Mouse (Mus musculus): ENCODE results near the gene Pklr. TPM values are rescaled to one million over a fixed set of nuclear protein-coding genes. Genes with fewer than 3 reads are reported as not detected.

Gene Pklr
- total RNA-seq (2014; rRNA removed) (0.47 TPM in 1 of 2 replicates, not detected in the other), polyA plus RNA-seq (2015; fragmentation: Nextera tagmentation; extraction: Ambion mirVana) (0.05 and 0.10 TPM in 2 replicates)

DNA sequence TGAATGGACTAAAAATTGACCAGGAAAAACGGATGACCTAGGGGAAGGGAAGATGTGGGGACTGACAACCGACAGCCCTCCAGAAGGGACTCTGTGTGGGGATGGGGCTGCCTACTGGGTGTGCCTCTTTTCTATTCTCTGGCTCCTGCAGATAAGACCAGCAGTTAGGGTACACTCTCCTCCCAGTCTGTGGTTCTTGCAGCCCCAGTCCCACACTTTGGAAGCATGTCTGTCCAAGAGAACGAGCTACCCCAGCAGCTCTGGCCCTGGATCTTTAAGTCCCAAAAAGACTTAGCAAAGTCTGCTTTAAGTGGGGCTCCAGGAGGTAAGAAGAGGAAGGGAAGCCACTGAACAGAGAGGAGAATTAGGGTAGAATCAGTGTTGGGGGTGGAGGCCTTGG, at the start of gene Pklr:
Gene Pklr (plus strand): TSS at position 185 of the 400 bp plus-strand sequence.
- no peaks in the 10 kb centered on the region for H3K27me3 ChIP-seq (ENCODE audit: insufficient read depth, low read length)
- H3K9me3 ChIP-seq (ENCODE audit: low read length): no peaks in the 10 kb centered on the region
- no peak within 1 kb of the TSS for H3K4me3 ChIP-seq (ENCODE audit: low read depth, low read length)
- H3K4me2 ChIP-seq (ENCODE audit: low read depth, low read length, poor library complexity, severe bottlenecking): no peak within 1 kb of the TSS
- DNase-seq (ENCODE audit: low spot score) (no peak), ATAC-seq (ENCODE audit: low FRiP score) (no peak)
- WGBS: 58% methylated on average over 3 of the region's 3 CpGs
- H3K27ac ChIP-seq (ENCODE audit: low read depth, low read length): no peak within 1 kb of the TSS
- 0 out of 2 replicates have a peak, but pooled peaks cover 2% of the 10 kb centered on the region for H3K4me1 ChIP-seq (ENCODE audit: insufficient read depth, low read length)
- no peak within 1 kb of the TSS for H3K9ac ChIP-seq (replicated peaks; ENCODE audit: low read length, poor library complexity, severe bottlenecking)
- H3K36me3 ChIP-seq (ENCODE audit: insufficient read depth, low read length): no peaks in the 10 kb centered on the region
- no peak for TF ChIP-seq CTCF (IDR thresholded peaks at IDR 0.05)

DNA sequence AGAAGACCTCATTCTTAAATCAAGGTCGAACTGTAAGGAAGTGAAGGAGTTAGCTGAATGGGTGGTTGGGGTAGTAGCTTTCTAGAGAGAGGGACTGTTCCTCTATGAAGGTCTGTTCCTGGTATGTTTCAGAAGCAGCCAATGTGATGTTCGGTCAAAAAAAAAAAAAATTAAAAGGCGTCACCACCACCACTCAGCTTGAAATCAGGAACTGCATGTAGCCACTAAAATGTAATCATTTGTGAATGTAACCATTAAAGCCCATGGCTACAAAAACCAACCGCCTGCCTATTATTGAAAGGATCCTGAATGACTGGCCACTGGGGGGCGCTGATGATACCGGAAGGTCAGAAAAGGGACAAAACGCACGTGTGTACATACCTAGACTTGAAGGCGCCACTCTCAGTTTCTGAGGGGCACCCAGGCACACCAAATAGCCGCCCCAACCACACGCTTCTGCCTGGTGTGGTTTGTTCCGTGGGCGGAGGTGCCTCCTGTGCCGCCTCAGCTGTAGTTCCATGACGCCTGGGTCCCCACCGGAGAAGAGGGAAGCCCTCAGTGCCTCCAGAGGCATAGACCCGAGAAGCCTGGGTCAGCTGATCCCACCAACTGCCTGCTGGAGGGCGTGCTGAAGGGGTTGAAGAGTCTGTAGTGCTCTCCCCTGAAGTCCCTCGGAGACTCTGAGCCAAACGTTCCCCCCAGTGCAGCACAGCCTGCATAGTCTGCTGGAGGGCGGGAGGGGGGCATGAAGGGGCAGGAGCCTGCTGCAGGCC, 48.4 kb upstream of the Pklr start:
- H3K9me3 ChIP-seq (ENCODE audit: low read length): no peaks in the 10 kb centered on the region
- H3K4me2 ChIP-seq (ENCODE audit: low read depth, low read length, poor library complexity, severe bottlenecking): no peak overlapping the region
- H3K9ac ChIP-seq (replicated peaks; ENCODE audit: low read length, poor library complexity, severe bottlenecking): no peak overlapping the region
- TF ChIP-seq CTCF (IDR thresholded peaks at IDR 0.05): peak; percentile 81
- peaks cover 9% of the 10 kb centered on the region; the same call in 1 of the 2 replicates for H3K4me1 ChIP-seq (ENCODE audit: insufficient read depth, low read length)
- H3K4me3 ChIP-seq (ENCODE audit: low read depth, low read length): no peak overlapping the region
- peak; percentile 85 for DNase-seq (ENCODE audit: low spot score)
- H3K36me3 ChIP-seq (ENCODE audit: insufficient read depth, low read length): peaks cover 37% of the 10 kb centered on the region
- no peak for ATAC-seq (ENCODE audit: low FRiP score)
- 29% methylated on average over 21 of the region's 21 CpGs for WGBS
- no peaks in the 10 kb centered on the region for H3K27me3 ChIP-seq (ENCODE audit: insufficient read depth, low read length)
- H3K27ac ChIP-seq (ENCODE audit: low read depth, low read length): no peak overlapping the region

DNA sequence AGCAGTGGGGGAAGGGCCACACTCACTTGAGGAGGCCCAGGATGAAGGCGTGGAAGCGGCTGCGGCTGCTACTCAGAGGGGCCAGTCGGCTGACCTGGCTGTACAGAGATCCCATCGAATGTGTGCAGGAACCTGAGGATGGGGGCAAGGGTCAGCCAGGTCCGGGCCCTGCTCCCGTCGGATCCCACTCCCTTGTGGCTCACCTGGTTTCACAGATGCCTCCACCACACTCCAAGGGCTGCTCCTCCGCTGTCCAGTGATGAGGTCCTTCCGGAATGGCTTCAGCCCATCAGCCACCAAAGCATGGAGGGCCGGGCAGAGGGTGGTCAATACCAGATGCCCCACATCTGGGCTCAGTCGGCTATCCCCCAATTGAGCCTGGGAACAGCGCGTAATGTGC, 47.0 kb upstream of the Pklr start:
- H3K9me3 ChIP-seq (ENCODE audit: low read length): no peaks in the 10 kb centered on the region
- H3K4me3 ChIP-seq (ENCODE audit: low read depth, low read length): peak overlapping the region; percentile 74; the same call in 1 of the 2 replicates
- peaks cover 9% of the 10 kb centered on the region; the same call in 1 of the 2 replicates for H3K4me1 ChIP-seq (ENCODE audit: insufficient read depth, low read length)
- H3K4me2 ChIP-seq (ENCODE audit: low read depth, low read length, poor library complexity, severe bottlenecking): peak overlapping the region; percentile 98; the same call in 1 of the 2 replicates
- H3K27ac ChIP-seq (ENCODE audit: low read depth, low read length): no peak overlapping the region
- no peak for TF ChIP-seq CTCF (IDR thresholded peaks at IDR 0.05)
- 71% methylated on average over 14 of the region's 14 CpGs for WGBS
- ATAC-seq (ENCODE audit: low FRiP score): no peak
- no peaks in the 10 kb centered on the region for H3K27me3 ChIP-seq (ENCODE audit: insufficient read depth, low read length)
- H3K36me3 ChIP-seq (ENCODE audit: insufficient read depth, low read length): peaks cover 34% of the 10 kb centered on the region
- H3K9ac ChIP-seq (replicated peaks; ENCODE audit: low read length, poor library complexity, severe bottlenecking): no peak overlapping the region
- DNase-seq (ENCODE audit: low spot score): no peak

DNA sequence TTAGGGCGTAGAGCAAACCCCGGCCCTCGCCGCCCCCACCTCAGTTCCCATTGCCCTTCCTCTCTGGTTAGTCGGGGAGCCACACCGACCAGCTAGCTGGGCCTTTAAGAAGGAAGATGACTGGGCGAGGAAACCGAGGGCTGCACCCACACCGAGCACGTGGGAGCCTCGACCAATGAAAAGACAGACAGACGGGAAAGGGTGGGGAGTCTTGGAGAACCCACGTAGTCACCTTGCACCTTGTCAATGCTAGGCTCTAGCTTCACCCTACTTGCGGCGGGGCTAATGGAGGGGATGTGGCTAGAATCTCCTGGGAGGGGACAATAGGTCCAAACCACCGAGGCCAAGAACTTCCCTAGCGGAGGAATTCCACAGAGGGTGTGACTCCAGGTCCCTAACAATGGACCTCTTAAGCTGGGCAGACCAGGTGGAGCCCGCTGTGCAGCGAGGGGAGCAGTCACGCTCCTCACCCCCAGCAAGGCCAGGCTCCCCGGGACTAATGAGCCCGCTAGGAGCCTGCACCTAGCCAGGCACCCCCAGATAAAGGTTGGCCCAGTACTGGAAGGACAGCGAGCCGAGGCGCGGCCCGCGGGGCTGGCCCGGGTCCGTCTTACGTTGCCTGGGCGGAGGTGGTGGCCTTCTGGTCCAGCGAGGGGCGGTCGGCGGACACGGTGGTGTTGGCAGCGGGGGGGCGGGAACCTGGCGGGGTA, 45.9 kb upstream of the Pklr start:
- Histone ChIP-seq H3K27me3 (ENCODE audit: insufficient read depth, low read length) (no peaks in the 10 kb centered on the region), H3K4me2 (ENCODE audit: low read depth, low read length, poor library complexity, severe bottlenecking) (peak overlapping the region; percentile 98), H3K9ac (replicated peaks; ENCODE audit: low read length, poor library complexity, severe bottlenecking) (peak overlapping the region; percentile 84), H3K4me3 (ENCODE audit: low read depth, low read length) (peak overlapping the region; percentile 74), H3K9me3 (ENCODE audit: low read length) (no peaks in the 10 kb centered on the region), H3K27ac (ENCODE audit: low read depth, low read length) (peak overlapping the region; percentile 57), H3K36me3 (ENCODE audit: insufficient read depth, low read length) (peaks cover 31% of the 10 kb centered on the region), H3K4me1 (ENCODE audit: insufficient read depth, low read length) (peaks cover 9% of the 10 kb centered on the region; the same call in 1 of the 2 replicates)
- ATAC-seq (ENCODE audit: low FRiP score): peak; percentile 74
- peak; percentile 90 for DNase-seq (ENCODE audit: low spot score)
- WGBS: 1% methylated on average over 36 of the region's 40 CpGs
- no peak for TF ChIP-seq CTCF (IDR thresholded peaks at IDR 0.05)

DNA sequence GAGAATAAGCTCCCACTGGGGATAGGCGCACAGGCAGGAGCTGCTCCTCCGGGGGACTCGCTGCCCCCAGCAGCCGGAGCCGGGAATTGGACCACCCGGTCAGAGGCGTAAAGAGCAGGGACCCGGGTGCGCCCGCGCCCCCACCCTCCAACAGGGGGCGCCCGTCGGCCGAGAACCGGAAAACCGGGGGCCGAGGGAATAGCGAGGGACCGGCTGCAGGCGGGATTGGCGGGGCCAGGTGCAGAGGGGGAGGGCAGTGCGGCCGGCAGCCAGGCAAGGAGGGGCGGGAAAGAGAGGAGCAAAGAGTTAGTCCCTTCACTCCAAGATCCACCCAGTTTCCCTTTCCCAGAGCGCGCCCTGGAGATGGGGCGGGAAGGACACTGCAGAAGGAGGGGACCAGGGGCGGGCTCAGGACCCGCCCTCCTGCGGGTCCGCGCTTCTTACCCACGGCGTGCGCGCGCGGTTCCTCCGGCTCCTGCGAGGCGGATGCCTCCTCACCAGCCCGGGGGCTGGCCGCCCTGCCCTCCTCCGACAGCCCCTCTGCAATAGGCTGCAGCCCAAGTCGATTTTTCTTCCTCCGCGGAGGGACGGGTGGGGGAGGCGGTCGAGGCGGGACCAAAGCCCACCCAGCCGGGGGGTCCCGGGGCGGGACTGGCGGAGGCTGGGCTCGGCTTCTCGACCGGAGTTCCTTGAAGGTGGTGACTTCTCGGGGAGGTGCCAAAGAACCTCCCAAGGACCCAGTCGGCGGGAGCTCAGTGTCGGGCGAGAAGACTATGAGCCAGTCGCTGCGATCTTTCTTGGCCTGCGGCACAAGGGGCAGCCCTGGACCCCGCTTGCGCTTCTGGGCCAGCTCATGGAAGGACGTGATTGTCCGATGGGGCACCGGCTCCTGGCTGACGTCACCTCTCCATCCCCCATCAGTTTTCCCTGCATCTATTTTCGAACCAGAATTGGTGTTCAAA, 45.0 kb upstream of the Pklr start:
- peak overlapping the region; percentile 98 for H3K4me2 ChIP-seq (ENCODE audit: low read depth, low read length, poor library complexity, severe bottlenecking)
- DNase-seq (ENCODE audit: low spot score) (peak; percentile 77), ATAC-seq (ENCODE audit: low FRiP score) (peak; percentile 36)
- peak overlapping the region; percentile 57 for H3K27ac ChIP-seq (ENCODE audit: low read depth, low read length)
- TF ChIP-seq CTCF (IDR thresholded peaks at IDR 0.05): peak; percentile 76
- peak overlapping the region; percentile 84 for H3K9ac ChIP-seq (replicated peaks; ENCODE audit: low read length, poor library complexity, severe bottlenecking)
- peaks cover 9% of the 10 kb centered on the region; the same call in 1 of the 2 replicates for H3K4me1 ChIP-seq (ENCODE audit: insufficient read depth, low read length)
- H3K4me3 ChIP-seq (ENCODE audit: low read depth, low read length): peak overlapping the region; percentile 74
- peaks cover 36% of the 10 kb centered on the region for H3K36me3 ChIP-seq (ENCODE audit: insufficient read depth, low read length)
- H3K9me3 ChIP-seq (ENCODE audit: low read length): no peaks in the 10 kb centered on the region
- no peaks in the 10 kb centered on the region for H3K27me3 ChIP-seq (ENCODE audit: insufficient read depth, low read length)
- under 1% methylated on average over 60 of the region's 74 CpGs for WGBS
